Mouse (Mus musculus): ENCODE measurements around the gene Rasa3.

The Rasa3 gene

GRCm38 (mm10) chr8:13685674-13686314, 8.4 kb upstream of the Rasa3 start:
- DNase-seq (ENCODE audit: low read depth, low spot score) = no peak

- DNase-seq (ENCODE audit: low read depth, low spot score) = no peak
These were observed 6.7 kb upstream of the Rasa3 start for GRCm38 (mm10) chr8:13684131-13684530.

GRCm38 (mm10) chr8:13678182-13678581, 779 bp upstream of the Rasa3 start:
- DNase-seq (ENCODE audit: low read depth, low spot score) = no peak

GRCm38 (mm10) chr8:13676701-13677412, 546 bp downstream of the Rasa3 start:
- DNase-seq (ENCODE audit: low read depth, low spot score) = no peak

- DNase-seq (ENCODE audit: low read depth, low spot score) = no peak
These were observed 1.1 kb downstream of the Rasa3 start for GRCm38 (mm10) chr8:13676302-13676700.

GRCm38 (mm10) chr8:13675524-13675923, 1.9 kb downstream of the Rasa3 start:
- DNase-seq (ENCODE audit: low read depth, low spot score) = no peak

- no peak for DNase-seq (ENCODE audit: low read depth, low spot score)
These were observed 2.3 kb downstream of the Rasa3 start for GRCm38 (mm10) chr8:13675121-13675520.

GRCm38 (mm10) chr8:13674294-13675010, 3.0 kb downstream of the Rasa3 start:
- no peak for DNase-seq (ENCODE audit: low read depth, low spot score)

- no peak for DNase-seq (ENCODE audit: low read depth, low spot score)
These were observed 4.2 kb downstream of the Rasa3 start for GRCm38 (mm10) chr8:13673215-13673614.

GRCm38 (mm10) chr8:13671246-13672003, 6.0 kb downstream of the Rasa3 start:
- no peak for DNase-seq (ENCODE audit: low read depth, low spot score)

- no peak for DNase-seq (ENCODE audit: low read depth, low spot score)
These were observed 7.4 kb downstream of the Rasa3 start for GRCm38 (mm10) chr8:13670011-13670471.

- DNase-seq (ENCODE audit: low read depth, low spot score) = no peak
These were observed 9.0 kb downstream of the Rasa3 start for GRCm38 (mm10) chr8:13668367-13668766.

- DNase-seq (ENCODE audit: low read depth, low spot score) = no peak
These were observed 9.5 kb downstream of the Rasa3 start for GRCm38 (mm10) chr8:13667917-13668316.

GRCm38 (mm10) chr8:13665944-13666343, 11.5 kb downstream of the Rasa3 start:
- DNase-seq (ENCODE audit: low read depth, low spot score) = no peak

- DNase-seq (ENCODE audit: low read depth, low spot score) = no peak
These were observed 11.9 kb downstream of the Rasa3 start for GRCm38 (mm10) chr8:13665538-13665937.

GRCm38 (mm10) chr8:13664711-13665210, 12.6 kb downstream of the Rasa3 start:
- DNase-seq (ENCODE audit: low read depth, low spot score) = no peak

- no peak for DNase-seq (ENCODE audit: low read depth, low spot score)
These were observed 17.1 kb downstream of the Rasa3 start for GRCm38 (mm10) chr8:13660323-13660722.

GRCm38 (mm10) chr8:13657479-13657878, 19.9 kb downstream of the Rasa3 start:
- DNase-seq (ENCODE audit: low read depth, low spot score) = no peak

- DNase-seq (ENCODE audit: low read depth, low spot score) = no peak
These were observed 22.4 kb downstream of the Rasa3 start for GRCm38 (mm10) chr8:13655033-13655351.

GRCm38 (mm10) chr8:13654350-13655032, 22.9 kb downstream of the Rasa3 start:
- no peak for DNase-seq (ENCODE audit: low read depth, low spot score)

- DNase-seq (ENCODE audit: low read depth, low spot score) = no peak
These were observed 26.7 kb downstream of the Rasa3 start for GRCm38 (mm10) chr8:13650541-13651191.

All from retina, adult 2 months (tissue).